Mouse (Mus musculus) liver, postnatal 0 days (tissue): ENCODE measurements around the gene Rapsn.

Source experiments
- CTCF ChIP-seq: sonication (generic); IDR thresholded peaks from 2 replicates; pipeline ENCODE4 v1.5.1; 2016; ENCODE audit warnings: antibody characterized with exemption, low read depth
- EP300 ChIP-seq: IDR thresholded peaks from 2 replicates; pipeline ENCODE4 v1.6.1; 2016; ENCODE audit warnings: antibody characterized with exemption, low read depth, mild to moderate bottlenecking

DNA sequence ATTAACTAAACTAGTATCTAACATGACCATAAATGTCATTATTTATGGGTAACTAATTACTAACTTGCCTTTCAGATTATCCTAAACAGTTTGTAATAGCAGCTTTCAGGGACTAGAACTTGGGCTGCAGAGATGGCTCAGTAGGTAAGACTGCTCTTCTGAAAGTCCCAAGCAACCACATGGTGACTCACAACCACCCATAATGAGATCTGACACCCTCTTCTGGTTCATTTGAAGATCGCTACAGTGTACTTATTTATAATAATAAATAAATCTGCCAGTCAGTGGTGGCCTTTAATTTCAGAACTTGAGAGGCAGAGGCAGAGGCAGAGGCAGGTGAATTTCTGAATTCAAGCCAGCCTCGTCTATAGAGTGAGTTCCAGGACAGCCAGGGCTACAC lies 17.3 kb downstream of the Rapsn start:
- TF ChIP-seq CTCF (peak; percentile 31; the same call in 1 of the 2 replicates), EP300 (no peak)
